Mouse (Mus musculus): ENCODE results near the gene Selenom.

Gene Selenom

GRCm38 (mm10) chr11:3513291-3513690 lies 1.2 kb upstream of the Selenom start:
- DNase-seq (ENCODE audit: low read depth, low spot score) = no peak

DNA sequence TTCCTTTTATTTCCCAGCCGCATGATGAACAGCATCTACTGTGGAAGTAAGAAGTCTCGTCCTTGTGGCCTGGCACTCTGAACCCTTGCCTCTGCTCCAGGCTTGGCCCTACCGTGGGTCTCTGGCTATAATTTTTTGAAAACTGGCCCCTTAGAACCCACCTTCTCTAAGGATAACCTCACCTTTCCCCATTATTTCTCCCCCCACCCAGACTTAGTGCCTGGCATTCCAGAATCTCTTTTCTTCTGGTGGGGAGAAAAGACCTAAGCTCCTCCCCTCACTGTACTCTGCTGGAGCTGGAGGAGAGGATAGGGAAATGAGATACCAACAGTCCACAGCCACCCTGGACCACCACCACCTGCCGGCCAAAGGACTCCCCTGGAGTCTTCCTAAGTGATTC lies 732 bp downstream of the Selenom start:
- peak; percentile 46 for DNase-seq (ENCODE audit: low read depth, low spot score)

GRCm38 (mm10) chr11:3515637-3516036 lies 1.2 kb downstream of the Selenom start:
- DNase-seq (ENCODE audit: low read depth, low spot score) = no peak

GRCm38 (mm10) chr11:3516121-3516520 lies 1.6 kb downstream of the Selenom start:
- DNase-seq (ENCODE audit: low read depth, low spot score) = no peak

DNA sequence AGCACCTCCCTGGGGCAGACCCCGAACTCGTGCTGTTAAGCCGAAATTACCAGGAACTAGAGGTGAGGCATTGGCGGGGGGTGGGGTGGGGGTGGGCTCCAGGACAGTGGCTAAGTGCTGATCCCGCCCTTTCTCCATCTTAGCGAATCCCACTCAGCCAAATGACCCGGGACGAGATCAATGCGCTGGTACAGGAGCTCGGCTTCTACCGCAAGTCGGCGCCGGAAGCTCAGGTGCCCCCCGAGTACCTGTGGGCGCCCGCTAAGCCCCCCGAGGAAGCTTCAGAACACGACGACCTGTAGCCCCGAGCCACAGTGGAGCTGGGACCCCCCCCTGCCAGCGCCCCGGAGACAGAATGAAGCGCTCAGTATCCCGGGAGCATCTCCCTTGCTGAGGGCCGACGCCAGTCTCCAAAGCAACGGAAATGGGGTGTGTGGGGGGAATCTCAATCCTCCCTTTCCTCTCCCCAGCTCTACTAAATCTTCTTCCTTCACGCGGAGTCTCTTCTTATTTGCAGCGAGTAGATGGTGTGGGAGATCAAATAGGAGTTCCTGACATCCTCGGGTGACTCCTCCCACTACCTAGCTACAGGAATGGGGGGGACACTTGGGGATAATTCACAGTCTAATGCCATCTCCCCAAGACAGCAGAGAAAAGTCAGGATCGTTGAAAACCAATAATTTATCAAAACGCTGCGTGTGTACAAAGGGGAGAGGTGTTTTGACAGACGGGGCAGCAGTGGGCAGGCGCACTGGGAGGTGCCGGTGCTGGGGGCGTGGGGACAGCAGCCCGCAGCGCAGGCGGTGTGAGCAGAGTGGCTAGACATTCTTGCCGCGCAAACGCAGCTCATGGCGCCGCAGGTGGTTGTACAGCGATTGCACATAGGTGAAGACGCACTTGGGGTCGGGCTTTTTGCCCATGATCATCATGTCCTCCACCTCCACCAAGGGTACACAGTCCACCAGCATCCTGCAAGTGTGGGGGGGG lies 2.7 kb downstream of the Selenom start:
- no peak for DNase-seq (ENCODE audit: low read depth, low spot score)

GRCm38 (mm10) chr11:3517846-3518732 lies 3.6 kb downstream of the Selenom start:
- DNase-seq (ENCODE audit: low read depth, low spot score) = no peak

GRCm38 (mm10) chr11:3519051-3519726 lies 4.7 kb downstream of the Selenom start:
- no peak for DNase-seq (ENCODE audit: low read depth, low spot score)

- no peak for DNase-seq (ENCODE audit: low read depth, low spot score)
Observed at GRCm38 (mm10) chr11:3519756-3520398, 5.4 kb downstream of the Selenom start.

DNA sequence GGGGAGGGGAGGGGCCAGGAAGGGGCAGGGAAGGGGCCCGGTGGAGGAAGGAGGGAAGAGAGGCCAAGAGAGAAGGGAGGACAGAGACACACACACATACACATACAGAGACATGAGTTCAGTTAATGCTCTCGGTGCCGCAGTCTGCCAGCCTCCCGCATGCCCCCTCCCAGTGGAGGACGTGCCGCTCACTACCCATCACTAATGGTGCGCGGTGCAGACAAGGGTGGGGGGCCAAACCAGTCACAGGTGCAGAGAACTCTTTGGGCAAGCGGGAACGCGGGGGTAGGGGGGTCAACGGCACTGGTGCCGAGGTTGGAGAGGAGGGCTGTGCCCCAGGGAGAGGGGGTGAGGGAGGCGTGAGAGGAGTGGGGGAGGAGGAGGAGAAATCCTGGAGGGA lies 6.4 kb downstream of the Selenom start:
- DNase-seq (ENCODE audit: low read depth, low spot score) = no peak

DNA sequence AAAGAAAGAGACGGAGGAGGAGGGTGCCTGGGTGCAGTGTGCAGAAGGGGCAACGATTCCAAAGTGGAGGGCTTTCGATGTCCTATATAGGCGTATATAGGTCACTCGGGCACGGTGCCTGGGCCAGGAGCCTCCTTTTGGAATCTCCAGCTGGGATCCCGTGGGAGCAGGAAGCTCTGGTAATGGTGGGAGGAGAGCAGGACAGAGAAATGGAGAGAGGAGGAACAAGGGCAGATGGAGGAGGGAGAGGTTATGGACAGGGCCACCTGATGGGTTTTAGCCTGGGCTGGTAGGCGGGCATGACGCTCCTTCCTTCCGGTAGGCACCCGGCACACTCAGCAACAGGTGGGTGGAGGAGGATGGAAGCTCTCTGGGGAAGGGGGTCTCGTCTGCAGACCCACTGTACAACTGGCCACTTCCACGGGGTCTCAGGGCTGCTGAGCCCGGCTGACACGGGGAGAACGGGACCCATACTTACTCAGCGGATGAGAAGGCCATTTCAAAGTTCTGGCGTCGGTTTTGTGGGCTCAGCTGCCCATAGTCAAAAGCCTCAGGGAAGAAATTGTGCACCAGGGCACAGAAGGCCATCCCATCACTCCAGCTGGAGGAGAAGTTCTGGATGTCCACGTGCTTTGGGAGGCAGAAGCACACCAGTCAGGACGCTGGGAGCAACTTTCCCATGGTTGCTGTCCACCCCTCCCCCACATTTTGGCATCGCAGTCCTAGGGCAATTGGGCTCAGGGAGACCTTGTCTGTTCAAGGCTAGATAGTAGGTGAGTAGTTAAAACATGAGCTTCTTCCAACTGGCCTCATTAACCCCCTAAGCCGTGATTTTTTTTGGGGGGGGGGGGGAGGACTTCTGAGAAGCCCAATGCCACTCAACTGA lies 7.1 kb downstream of the Selenom start:
- no peak for DNase-seq (ENCODE audit: low read depth, low spot score)

DNA sequence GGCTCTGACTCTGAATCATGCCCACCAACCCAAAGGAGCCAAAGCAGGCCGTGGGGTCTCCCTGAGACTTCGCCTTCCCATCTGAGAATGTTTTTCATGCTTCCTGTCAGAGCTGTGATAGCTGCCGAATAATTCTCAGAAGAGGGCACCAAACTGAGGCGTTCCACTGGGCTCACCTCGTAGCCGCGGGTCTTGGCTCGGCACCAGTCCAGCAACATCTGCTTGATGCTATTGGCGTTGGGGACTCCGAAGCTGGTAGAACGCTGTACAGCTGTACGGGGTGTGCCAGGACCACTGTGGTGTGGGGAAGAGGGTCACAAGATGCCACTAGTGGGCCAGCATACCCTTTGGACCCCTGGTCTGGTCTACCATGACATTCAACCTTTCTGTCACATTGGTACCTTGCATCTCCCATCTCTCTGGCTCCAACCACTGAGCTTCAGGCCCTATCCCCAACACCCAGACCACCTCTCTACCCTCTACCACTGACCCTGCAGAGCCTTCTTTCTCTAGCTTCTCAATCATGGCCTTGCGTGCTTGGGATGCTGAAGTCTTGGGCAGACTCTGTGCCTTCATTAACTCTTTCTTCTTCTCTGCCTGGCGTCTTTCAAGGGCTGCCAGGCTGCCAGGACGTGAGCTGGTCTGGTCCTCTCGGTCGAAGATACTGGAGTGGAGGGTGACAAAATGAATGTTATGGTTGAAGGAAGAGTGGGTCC lies 8.0 kb downstream of the Selenom start:
- DNase-seq (ENCODE audit: low read depth, low spot score) = no peak

- DNase-seq (ENCODE audit: low read depth, low spot score) = no peak
Observed at GRCm38 (mm10) chr11:3523840-3524582, 9.5 kb downstream of the Selenom start.

DNA sequence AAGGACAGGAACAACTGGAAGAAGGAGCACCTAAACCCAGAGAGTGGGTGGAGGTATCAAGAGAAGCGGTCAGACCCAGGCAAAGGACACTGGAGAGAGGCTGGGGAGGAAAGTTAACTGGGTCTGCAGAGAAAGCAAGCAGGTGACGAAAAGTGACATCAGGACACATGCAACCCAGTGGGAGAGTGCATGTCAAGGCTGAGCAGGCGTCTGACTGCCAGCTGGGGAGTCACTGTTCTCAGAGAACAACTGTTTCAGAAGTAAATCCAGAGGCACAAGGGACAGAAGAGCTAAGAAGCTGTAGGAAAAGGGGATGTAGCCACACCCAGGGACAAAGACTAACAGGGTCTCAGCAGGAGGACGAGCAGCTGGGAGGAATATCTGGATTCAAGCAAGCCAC lies 11.1 kb downstream of the Selenom start:
- no peak for DNase-seq (ENCODE audit: low read depth, low spot score)

DNA sequence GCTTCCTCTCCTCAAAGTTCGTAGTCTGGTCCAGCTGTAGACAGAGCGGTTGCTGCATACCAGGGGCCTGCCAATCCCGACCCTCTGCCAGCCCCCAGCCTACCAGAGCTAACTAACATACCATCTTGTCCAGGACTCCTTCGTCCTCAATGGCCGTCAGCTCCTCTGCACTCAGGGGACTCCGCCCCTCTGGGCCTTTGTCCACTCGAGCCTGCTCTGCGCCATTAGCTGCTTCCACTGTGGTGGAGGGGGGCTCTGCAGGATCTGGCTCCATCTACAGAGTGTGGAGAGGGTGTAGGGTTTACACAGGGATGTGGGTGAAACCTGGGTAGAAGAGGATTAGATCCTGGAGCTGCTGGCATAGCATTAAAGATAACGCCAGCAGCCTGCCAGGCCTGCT lies 11.7 kb downstream of the Selenom start:
- no peak for DNase-seq (ENCODE audit: low read depth, low spot score)

DNA sequence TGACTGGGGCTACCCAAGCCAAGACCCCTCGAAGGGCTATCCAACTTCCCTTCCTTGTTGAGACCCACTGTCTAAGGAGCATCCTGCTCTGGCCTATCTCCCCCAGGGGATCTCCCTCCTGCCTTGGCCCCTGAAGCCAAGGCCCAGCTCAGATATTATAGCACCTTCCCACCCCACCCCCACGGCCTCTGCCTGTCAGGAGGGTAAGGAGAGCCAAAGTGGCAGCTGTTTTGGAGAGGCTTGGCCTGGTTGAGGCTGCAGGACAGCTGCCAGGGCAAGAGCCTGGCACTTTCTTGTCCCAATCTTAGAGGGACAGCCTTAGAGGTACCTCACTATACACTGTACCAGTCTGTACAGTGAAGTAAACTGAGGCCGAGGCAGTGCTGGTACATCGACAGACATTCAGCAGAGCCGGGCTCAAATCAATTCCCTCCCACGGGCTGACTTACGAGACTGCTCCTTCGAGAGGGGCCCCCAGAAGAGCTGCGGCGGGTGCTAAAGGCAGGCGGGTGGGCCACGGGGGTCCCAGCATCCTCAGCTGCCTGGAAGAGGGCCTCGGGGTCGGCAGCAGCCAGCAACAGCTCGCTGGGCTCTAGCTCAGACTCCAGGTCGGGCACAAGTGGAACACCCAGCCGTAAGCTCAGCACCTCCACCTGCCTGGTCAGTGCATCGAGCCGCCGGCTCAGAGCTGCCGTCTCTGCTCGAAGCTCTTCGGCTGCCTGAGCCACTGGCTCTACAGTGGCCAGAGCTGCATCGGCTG lies 12.7 kb downstream of the Selenom start:
- no peak for DNase-seq (ENCODE audit: low read depth, low spot score)

DNA sequence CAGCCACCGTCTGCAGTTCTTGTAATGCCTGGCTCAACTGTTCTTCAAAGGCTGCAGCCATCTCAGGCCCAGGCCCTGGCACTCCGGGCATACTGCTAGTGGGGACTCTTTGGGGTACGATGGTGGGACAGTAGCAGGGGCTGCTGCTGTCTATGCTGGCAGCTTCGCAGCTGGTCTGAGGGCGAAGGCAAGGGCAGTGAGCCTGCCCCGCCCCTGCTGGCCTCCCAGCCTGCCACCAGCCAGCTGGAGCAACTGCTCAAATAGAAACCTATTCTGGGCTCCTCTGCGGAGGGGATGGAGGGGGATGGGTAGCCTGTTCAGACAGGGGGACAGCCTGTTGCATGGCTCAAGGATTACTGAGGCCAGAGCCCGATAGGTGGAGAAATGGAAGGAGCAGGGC lies 13.3 kb downstream of the Selenom start:
- no peak for DNase-seq (ENCODE audit: low read depth, low spot score)

- no peak for DNase-seq (ENCODE audit: low read depth, low spot score)
Observed at GRCm38 (mm10) chr11:3528208-3528607, 13.7 kb downstream of the Selenom start.

Measured in 3T3-L1 (cell line).